Mouse (Mus musculus) right cerebral cortex, postnatal 25 days (tissue): ENCODE measurements around the gene Hyal2.

Experiments used
- DNase-seq: peaks from one replicate; pipeline ENCODE4 v3.0.0; 2022

Hyal2 gene

GRCm38 (mm10) chr9:107618098-107618497, 50.4 kb downstream of the Hyal2 start:
- no peak for DNase-seq

GRCm38 (mm10) chr9:107618778-107619545, 51.2 kb downstream of the Hyal2 start:
- no peak for DNase-seq

GRCm38 (mm10) chr9:107619546-107619879, 51.8 kb downstream of the Hyal2 start:
- DNase-seq = no peak

GRCm38 (mm10) chr9:107620954-107621353, 53.2 kb downstream of the Hyal2 start:
- no peak for DNase-seq
